Mouse (Mus musculus) heart, postnatal 10 days (tissue): ENCODE measurements around the gene Olfr1344. TPM values are rescaled to one million over a fixed set of nuclear protein-coding genes. Genes with fewer than 3 reads are reported as not detected.
"Not testable (repeated sequence)": the region's sequence is repeated elsewhere in the genome, so short reads cannot be mapped to it uniquely, and the experiment has no call there.

Experiments
- DNase-seq, 2 experiments: peaks; one replicate each; pipeline ENCODE4 v3.0.0; 2021
- intact Hi-C: fragments of 180-260 bp; cut with DNase I; formaldehyde crosslinking; loops from one replicate; pipeline ENCODE4 v1.15.1; 2025
- total RNA-seq, 2 experiments: library from RNA; stranded (reverse); gene quantifications; 2 replicates each; pipeline ENCODE4 v1.2.3; 2021

Olfr1344 gene
- total RNA-seq = not detected

DNA sequence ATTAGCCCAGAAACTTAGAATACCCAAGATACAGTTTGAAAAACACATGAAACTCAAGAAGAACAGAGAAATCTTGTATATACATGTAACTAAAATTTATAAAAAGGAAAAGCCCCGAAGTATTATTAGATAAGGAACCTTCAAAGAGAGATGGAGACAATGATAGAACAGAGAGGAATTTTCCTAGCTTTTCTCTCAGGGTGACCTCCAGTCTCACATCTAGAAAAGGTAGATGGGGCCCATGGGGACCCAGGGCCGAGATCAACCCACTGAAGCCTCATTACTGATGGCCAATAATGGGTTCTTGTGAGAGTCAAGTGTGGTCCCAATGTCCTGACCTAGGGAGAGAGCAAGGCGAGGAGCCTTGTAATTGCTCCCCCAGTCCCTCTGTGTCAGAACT lies at the start of gene Olfr1344:
Olfr1344 (plus strand) TSS at position 301 of the 400 bp plus-strand sequence.
- intact Hi-C loops = no loop called here
- DNase-seq = no peak

- intact Hi-C loops = no loop called here
- DNase-seq = no peak
Measured at GRCm38 (mm10) chr7:6388971-6389370, 49.5 kb upstream of the Olfr1344 start.

GRCm38 (mm10) chr7:6389449-6389848 lies 49.0 kb upstream of the Olfr1344 start:
- intact Hi-C loops = no loop called here

DNA sequence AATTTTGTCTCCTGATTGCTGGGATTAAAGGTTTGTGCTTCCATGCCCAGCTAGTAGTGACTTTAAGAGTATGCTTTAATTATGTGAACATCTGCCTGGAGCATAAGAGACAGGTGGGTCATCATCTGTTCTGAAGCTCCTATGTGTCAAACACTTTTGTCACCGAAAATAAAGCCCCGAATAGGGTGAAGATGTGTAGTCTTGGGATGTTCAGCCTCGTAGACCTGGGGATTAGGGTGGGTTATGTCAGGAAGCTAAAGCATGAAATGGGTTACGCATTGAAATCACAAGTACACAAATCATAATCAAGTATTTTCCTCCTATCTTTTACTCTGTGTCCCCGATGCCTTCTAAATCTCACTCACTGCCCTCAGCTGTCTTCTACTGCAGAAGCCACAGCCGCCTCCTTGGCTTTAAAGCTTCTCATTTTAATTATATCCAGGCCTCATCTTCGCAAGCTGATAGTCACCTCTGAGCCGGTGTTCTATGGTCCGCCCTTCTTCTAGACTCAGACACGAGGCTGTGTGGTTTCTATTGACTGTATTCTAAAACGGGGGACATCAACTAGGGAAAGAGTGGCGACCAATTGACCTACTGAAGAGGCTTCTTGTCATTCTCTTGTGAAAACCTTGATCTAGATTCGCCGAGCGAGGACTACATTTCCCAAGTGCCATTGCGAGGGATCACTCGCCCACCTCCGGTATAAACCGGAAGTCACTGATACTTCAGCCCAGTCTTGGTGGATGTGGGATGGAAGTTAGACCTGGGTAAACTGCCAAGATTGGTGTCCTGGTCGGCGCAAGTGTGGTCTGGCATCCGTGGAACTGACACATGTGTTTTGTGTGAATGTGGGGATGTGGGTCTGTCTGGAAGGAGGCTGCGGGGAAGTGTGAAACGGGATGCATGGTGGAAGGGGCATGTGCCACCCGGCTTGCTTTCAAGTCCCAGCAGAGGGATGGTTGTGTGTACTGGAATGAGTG lies 40.2 kb upstream of the Olfr1344 start, which contains the start of gene Smim17:
Smim17 (plus strand) TSS at position 720 of the 980 bp plus-strand sequence.
- intact Hi-C loops = no loop called here

More at GRCm38 (mm10) chr7:6389449-6389848, 49.0 kb upstream of the Olfr1344 start:
- no peak for DNase-seq

GRCm38 (mm10) chr7:6410043-6410442 lies 28.4 kb upstream of the Olfr1344 start, which contains the start of gene Gm20715:
Gene Gm20715, plus strand, starts transcription at chr7:6410277.
- intact Hi-C loops = loop anchor here (5.0 kb wide), 2 partner anchors 48 to 128 kb away; partner anchors contain the start of gene Zfp78

More for the DNA sequence above, 40.2 kb upstream of the Olfr1344 start, which contains the start of gene Smim17:
- peak; percentile 46 to 58 for DNase-seq

GRCm38 (mm10) chr7:6414626-6415441 lies 23.7 kb upstream of the Olfr1344 start:
- intact Hi-C loops = loop anchor here (5.0 kb wide), 2 partner anchors 53 to 133 kb away; partner anchors contain the start of gene Zfp78
- DNase-seq = no peak

More at GRCm38 (mm10) chr7:6410043-6410442, 28.4 kb upstream of the Olfr1344 start, which contains the start of gene Gm20715:
- DNase-seq = peak; percentile 96 to 99

DNA sequence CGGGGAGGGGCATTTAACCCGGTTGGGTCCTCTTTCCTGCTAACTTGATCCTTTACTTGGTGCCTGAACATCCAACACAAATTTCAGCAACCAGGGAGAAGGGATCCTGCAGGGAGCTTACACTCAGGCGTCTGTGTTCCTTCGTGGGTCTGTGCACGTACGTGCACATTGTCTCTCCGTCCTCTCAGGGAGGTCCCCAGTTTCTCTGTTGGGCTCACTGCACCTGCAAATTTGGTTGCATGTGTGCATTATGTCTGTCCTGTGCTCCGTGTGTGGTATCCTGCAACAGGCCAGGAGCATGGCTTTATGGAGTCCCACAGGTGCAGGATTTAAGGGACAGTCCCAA lies 23.1 kb upstream of the Olfr1344 start:
- no peak for DNase-seq
- intact Hi-C loops = no loop called here

DNA sequence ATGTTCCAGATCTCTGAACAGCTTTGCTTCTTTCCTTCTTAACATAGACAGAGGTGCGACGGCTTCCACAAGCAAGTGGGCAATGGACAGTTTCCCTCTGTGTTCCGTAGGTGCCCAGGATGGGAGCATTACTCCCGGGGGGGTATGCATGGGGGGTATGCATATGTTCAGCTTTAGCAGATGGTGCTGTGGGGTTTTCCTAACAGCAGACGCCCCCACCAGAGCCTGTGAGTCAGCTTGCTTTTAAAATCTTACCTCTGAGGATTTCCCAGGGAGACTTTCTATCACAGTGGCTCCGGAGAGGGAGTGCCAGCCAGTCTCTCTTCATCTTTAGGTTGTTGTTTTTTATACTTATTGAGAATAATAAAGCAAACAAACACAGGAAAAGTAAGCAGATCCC lies 18.6 kb upstream of the Olfr1344 start:
- no peak for DNase-seq
- intact Hi-C loops = no loop called here

- DNase-seq = no peak
- intact Hi-C loops = no loop called here
Measured at GRCm38 (mm10) chr7:6429381-6429780, 9.1 kb upstream of the Olfr1344 start.

DNA sequence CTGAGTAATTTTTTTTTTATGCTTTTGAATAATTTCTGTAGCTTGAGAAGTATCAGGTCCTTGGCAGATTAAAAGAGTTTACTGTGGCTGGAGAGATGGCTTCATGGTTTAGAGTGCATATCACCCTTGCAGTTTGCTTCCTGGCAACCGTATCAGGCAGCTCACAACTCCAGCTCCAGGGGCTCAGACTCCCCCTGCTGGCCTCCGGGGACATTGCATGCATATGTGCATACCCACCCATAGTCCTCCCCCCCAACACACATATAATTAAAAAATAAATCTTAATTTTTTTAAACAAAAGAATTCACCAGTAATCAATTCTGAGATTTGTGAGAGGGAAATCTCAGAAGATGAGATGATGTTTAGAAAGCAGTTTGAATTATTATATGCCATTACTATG lies 8.1 kb upstream of the Olfr1344 start:
- intact Hi-C loops = loop anchor here (1.0 kb wide), 1 partner anchor 71 kb away; no protein-coding TSS in a partner anchor
- peak; percentile 3 to 18 for DNase-seq

DNA sequence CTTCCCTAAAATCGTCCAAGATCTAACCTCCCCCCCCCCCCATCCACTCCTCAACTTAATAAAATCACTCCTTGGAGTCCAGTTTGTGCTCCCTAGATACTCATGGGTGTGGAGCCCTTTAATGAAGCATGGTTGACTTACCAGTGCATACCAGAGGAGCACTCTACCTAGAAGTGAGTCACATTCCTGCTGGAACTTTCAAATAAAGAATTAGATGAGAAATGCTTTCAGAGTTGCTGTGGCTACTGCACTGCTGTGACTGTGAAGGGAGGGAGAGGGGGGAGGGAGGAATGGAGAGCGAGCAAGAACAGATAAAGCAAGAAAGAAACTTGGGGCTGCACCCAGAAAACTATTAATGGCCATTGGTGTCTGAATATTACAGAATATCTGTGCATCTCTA lies 2.7 kb downstream of the Olfr1344 start:
- DNase-seq = no peak
- intact Hi-C loops = no loop called here

DNA sequence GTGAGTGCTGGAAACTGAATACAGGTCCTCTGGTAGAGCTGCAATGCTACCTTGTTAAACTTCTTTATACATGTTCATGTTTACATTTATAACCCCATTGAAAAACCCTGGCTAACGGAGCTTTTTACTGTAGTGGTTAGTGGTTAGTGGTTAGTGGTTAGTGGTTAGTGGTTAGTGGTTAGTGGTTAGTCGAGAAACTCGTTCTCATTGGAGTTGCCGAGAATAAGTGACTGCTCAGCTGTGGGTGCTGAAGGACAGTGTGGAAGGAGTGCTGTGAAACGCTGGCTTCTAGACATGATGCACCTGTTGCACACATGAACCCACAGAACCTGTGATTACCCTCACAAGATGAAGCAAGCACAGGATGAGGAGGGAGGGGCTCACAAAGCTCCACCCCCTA lies 9.3 kb downstream of the Olfr1344 start:
- intact Hi-C loops = no loop called here
- no peak for DNase-seq

- DNase-seq = no peak
- intact Hi-C loops = no loop called here
Measured at GRCm38 (mm10) chr7:6455868-6456267, 17.4 kb downstream of the Olfr1344 start, which contains the start of gene Olfr1336. Gene Olfr1336, plus strand, starts transcription at chr7:6456168.

DNA sequence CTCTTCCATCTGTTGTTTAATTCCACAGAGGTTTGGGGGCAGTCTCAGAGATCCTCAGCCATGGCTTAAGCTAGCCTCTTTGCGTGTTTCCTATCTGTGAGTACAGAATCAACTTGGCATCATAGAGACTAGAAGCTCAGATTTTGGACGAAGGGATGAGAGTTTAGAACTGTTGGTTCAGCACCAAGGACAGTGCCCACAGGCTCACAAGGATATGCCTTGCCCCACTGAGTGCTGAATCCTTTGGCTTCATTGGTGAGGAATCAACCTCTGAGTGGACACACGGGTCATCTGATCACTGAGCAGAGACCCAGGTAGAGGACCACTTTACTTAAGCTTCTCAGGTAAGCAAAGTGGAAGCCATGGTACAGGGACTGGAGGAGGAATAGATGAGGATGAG lies 17.9 kb downstream of the Olfr1344 start:
- no peak for DNase-seq
- intact Hi-C loops = no loop called here

- no peak for DNase-seq
- intact Hi-C loops = no loop called here
Measured at GRCm38 (mm10) chr7:6466951-6467350, 28.5 kb downstream of the Olfr1344 start, which contains the start of gene Olfr1346. Gene Olfr1346, plus strand, starts transcription at chr7:6467101.

GRCm38 (mm10) chr7:6477633-6478032 lies 39.1 kb downstream of the Olfr1344 start:
- intact Hi-C loops, DNase-seq: not testable (repeated sequence)

GRCm38 (mm10) chr7:6486841-6487240 lies 48.4 kb downstream of the Olfr1344 start, which contains the start of gene Olfr5:
Gene Olfr5, minus strand, starts transcription at chr7:6486941.
- DNase-seq = no peak
- intact Hi-C loops = no loop called here
